Mouse (Mus musculus): Measurements from ENCODE around the gene Gm28036.

GRCm38 (mm10) chr2:156042903-156043302, 84.0 kb downstream of the Gm28036 start:
- TF ChIP-seq ZC3H11A (IDR thresholded peaks at IDR 0.05; ENCODE audit: borderline replicate concordance, low read depth, low read length) = no peak
- no peak for TF ChIP-seq HCFC1 (IDR thresholded peaks at IDR 0.05; ENCODE audit: borderline replicate concordance, insufficient read depth, low read length)

Data from ES-E14 (cell line).